Mouse (Mus musculus) skeletal muscle tissue, adult 2 months (tissue): ENCODE measurements around the gene Khdc4.

Experiments
- DNase-seq: peaks from one replicate; pipeline ENCODE4 v3.0.0-alpha.2; 2012; ENCODE audit warnings: low read depth, low spot score

The Khdc4 gene

DNA sequence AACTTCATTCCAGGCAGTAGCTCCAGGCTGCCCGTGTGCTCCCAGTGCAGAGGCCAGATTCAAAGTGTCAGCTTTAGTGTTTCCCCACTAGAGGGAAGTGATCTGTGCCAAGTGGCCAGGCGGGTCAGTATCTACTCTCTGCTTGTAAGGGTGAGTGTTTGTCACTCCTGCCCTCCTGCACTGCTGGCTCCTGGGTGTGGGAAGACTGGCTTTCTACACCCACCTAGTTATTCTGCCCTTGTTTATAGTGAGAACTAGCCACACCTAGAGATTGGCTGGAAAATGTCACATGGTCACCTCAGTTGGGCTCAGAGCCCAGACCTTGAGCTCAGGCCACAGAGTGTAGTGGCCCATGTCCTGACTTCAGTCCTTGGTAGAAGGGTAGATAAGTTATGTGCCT, 33.5 kb downstream of the Khdc4 start:
- DNase-seq, result peak; percentile 56

DNA sequence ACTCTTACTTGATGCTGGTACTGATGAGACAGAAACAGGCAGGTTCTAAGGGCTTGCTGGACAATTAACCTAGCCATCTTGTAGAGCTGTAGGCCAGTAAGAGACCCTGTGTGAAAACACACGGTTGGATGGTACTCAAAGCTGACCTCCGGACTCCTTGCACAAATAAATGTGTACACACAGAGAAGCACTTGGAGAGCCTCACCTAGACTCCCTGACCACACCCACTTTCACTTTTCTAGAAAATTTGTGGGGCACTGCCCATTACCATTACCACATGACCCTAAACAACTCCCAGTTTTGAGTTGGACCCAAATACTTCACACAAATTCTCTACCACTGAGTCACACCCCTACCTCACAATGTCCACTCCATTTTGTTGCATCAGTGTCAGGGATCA, 51.0 kb downstream of the Khdc4 start:
- DNase-seq, result no peak

DNA sequence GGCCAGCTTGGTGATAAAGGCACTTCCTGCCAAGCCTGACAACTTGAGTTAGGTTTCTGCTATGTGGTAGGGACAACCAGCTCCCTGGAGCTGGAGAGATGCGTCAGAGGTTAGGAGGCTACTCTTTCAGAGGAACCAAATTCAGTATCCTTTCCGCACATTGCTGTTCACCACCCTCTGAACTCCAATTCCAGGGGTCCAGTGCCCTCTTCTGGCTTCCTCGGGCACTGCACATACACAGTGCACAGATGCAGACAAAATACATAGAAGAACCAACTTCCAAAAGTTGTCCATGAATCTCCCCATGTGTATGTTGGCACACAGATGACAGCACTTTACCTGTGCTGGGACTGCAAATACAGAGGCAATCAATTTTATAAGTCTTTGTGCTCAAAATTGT, 53.0 kb downstream of the Khdc4 start:
- DNase-seq, result peak; percentile 32

DNA sequence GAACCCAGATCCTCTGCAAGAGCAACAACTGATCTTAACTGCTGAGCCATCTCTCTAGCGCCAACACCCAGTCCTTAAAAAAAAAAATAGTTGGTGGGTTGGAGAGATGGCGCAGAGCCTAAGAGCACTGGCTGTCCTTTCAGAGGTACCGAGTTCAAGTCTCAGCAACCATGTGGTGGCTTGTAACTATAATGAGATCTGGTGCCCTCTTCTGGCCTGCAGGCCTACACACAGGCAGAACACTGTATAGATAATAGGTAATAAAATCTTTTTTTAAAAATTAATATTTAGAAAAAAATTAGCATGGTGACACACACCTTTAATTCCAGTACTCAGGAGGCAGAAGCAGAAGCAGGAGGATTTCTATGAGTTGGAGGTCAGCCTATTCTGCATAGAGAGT, 54.5 kb downstream of the Khdc4 start:
- DNase-seq, result no peak

- DNase-seq, result no peak
Measured at GRCm38 (mm10) chr3:88745534-88745933, 59.9 kb downstream of the Khdc4 start.

DNA sequence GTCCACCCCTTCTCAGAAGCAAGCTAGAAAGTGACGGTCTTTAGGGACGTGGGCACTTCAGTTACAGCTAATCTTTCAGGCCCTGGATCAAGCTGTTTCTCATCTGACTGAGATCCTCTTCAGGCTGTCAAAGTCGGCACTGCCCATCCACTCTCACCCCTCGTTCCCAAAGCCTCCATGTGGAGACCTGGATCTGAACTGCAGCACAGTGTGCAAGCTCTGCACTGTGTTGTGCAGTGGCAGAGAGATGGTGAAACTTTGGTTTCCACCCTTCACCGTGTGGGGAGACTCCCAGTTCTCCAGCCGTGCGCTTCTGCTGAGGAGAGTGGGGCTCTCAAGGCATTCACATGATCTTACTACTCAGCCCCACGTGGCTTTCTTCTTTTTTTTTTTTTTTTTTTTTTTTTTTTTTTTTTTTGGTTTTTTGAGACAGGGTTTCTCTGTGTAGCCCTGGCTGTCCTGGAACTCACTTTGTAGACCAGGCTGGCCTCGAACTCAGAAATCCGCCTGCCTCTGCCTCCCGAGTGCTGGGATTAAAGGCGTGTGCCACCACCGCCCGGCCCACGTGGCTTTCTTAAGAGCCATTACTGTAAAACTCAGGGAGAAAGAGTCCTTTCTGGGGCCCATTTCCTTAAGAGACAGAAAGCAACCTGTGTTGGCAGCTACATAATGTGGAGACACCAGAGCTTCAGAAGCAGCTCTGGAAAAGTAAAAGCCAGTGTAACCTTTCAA, 60.7 kb downstream of the Khdc4 start:
- no peak for DNase-seq

DNA sequence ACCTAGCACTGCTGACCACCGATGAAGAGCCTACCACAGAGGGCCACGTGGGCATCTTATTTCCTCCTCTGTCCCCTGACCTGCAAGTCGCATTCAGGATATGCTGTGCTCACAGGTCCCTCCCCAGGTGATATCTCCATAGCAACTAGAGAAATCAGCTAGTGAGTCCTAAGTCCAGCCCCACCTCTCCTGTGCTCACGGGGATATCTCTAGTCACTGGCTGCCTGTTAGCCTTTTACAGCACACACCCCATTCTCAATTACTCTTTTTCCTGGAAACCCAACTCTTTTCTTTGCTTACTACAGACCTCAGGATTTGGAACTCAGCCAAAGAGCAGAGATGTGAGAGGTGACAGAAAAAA, 61.2 kb downstream of the Khdc4 start:
- no peak for DNase-seq

DNA sequence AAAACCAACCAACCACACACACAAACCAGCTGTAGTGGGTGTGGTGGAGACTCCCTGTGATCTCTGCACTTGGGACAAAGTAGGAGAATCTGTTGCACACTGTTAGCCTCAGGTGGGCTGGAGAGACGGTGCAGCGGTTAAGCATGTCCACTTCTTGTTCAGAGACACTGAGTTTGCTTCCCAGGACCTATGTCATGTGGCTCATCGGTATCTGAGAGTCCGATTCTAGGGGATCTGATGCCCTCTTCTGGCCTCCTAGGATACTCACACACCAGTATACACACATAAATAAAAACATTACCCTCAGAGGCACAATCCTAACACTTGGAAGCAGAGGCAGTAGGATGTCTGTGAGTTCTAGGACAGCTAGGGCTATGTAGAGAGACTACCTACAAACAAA, 68.7 kb downstream of the Khdc4 start:
- no peak for DNase-seq

- no peak for DNase-seq
Measured at GRCm38 (mm10) chr3:88755541-88755940, 69.9 kb downstream of the Khdc4 start.

DNA sequence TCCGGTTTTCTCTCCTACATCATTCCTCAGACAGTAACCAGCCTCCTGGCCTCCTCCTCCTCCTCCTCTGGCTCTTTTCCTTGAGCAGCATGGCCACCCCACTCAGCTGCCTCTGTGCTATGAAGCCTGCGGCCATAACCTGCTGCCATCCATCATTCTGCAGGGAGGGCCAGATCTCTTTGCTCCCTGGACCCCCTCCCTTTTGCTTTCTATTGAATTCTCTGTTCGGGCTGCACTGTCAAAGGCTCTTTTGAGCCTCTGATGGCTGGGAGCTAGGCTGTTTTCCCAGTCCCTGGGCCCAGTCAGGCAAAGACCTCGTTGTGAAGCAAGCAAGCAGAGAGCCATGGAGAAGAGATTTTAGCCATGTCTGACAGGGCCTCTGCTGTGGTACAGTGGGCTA, 70.7 kb downstream of the Khdc4 start:
- no peak for DNase-seq

DNA sequence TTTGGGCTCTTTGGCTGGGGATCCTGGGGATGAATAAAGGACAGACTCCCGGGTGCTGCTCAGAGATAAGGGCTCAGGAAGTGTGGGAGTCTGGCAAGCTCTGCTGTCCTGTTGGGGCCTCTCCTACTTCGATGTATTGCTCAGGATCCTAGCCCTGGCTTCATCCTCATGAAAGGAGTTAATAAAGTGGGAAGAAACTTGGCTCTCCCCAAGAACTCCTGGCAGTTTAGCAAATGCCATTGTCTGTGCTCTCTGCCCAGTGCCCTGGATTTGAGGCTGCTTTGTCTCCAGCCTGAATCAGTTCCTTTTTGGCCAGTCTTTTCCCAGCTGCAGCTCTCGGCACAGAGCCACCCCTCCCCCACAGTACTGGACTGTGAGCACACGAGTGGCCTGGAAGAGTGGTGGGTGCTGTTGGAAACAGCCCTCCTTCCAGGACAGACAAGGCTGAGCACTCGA, 72.5 kb downstream of the Khdc4 start:
- peak; percentile 36 for DNase-seq

GRCm38 (mm10) chr3:88761619-88762018, 76.0 kb downstream of the Khdc4 start:
- DNase-seq, result no peak

GRCm38 (mm10) chr3:88762401-88762831, 76.8 kb downstream of the Khdc4 start:
- no peak for DNase-seq
